Mouse (Mus musculus): Measurements from ENCODE around the gene Pafah1b3.

- TF ChIP-seq CTCF (IDR thresholded peaks at IDR 0.05; ENCODE audit: borderline replicate concordance, insufficient read depth, low read length) = no peak
- TF ChIP-seq POLR2A (IDR thresholded peaks at IDR 0.05; ENCODE audit: low read depth, low read length) = peak; percentile 78
Measured at GRCm38 (mm10) chr7:25267301-25267750, 30.5 kb downstream of the Pafah1b3 start, which contains the start of gene Cic.

Measured in embryonic fibroblast, embryonic 13.5 days (primary cell).